Mouse (Mus musculus) megakaryocyte, embryonic 14.5 days (primary cell): ENCODE results near the gene Ogdhl.

Experiments used
- FLI1 ChIP-seq: IDR thresholded peaks from 2 replicates; pipeline ENCODE4 v1.6.1; 2012; ENCODE audit warnings: low read length, inconsistent platforms, mixed read lengths
- GATA1 ChIP-seq: IDR thresholded peaks from 3 replicates; pipeline ENCODE4 v1.6.1; 2012; ENCODE audit warnings: mixed read lengths, low read length, inconsistent platforms, borderline replicate concordance

- TF ChIP-seq GATA1 (no peak), FLI1 (no peak)
Measured at GRCm38 (mm10) chr14:32302423-32302822, 19.4 kb upstream of the Ogdhl start.
